Mouse (Mus musculus) erythroid progenitor cell, adult 5-6 weeks (primary cell): Measurements from ENCODE around the gene Plk2. TPM values are rescaled to one million over a fixed set of nuclear protein-coding genes. Genes with fewer than 3 reads are reported as not detected.

Experiments used
- ATAC-seq: replicated peaks from 2 replicates; pipeline ENCODE4 v1.8.0; 2016; ENCODE audit warnings: moderate number of reproducible peaks, mild to moderate bottlenecking, moderate TSS enrichment, inconsistent platforms; ENCODE audit not compliant: poor library complexity, low FRiP score, severe bottlenecking
- total RNA-seq, 2 experiments: library from RNA; stranded (forward) in 1 of 2; stranded (reverse) in 1 of 2; fragments of 150-400 nt in 1 of 2; fragments of 186-747, 209-891 nt in 1 of 2; gene quantifications; 2 replicates each; pipeline versions ENCODE4 v1.2.3 to v1.2.4; 2015 to 2017; ENCODE audit warnings: low replicate concordance in 2 of 2

Gene Plk2
- total RNA-seq (2015; ENCODE audit: low replicate concordance) (1.4 and 2.9 TPM in 2 replicates), total RNA-seq (2017; ENCODE audit: low replicate concordance) (1.8 and 3.2 TPM in 2 replicates)

GRCm38 (mm10) chr13:110394291-110395178 is at the start of gene Plk2:
Gene Plk2, plus strand, starts transcription at chr13:110395046.
- ATAC-seq, result peak; percentile 80

- ATAC-seq, result no peak
Measured at GRCm38 (mm10) chr13:110346707-110347106, 48.1 kb upstream of the Plk2 start.

- no peak for ATAC-seq
Measured at GRCm38 (mm10) chr13:110351051-110351450, 43.8 kb upstream of the Plk2 start.

GRCm38 (mm10) chr13:110356941-110357340 is 37.9 kb upstream of the Plk2 start, which contains the start of gene Gapt:
Gene Gapt, minus strand, starts transcription at chr13:110357199.
- no peak for ATAC-seq

- ATAC-seq, result no peak
Measured at GRCm38 (mm10) chr13:110363722-110364121, 31.1 kb upstream of the Plk2 start.

GRCm38 (mm10) chr13:110366477-110366876 is 28.4 kb upstream of the Plk2 start:
- ATAC-seq, result peak; percentile 77

- peak; percentile 30 for ATAC-seq
Measured at GRCm38 (mm10) chr13:110367961-110368555, 26.8 kb upstream of the Plk2 start.

- peak; percentile 82 for ATAC-seq
Measured at GRCm38 (mm10) chr13:110368556-110369040, 26.2 kb upstream of the Plk2 start.

GRCm38 (mm10) chr13:110369673-110370072 is 25.2 kb upstream of the Plk2 start:
- no peak for ATAC-seq

GRCm38 (mm10) chr13:110382447-110382901 is 12.4 kb upstream of the Plk2 start:
- peak; percentile 67 for ATAC-seq

- no peak for ATAC-seq
Measured at GRCm38 (mm10) chr13:110384514-110384913, 10.3 kb upstream of the Plk2 start.

GRCm38 (mm10) chr13:110392210-110392609 is 2.6 kb upstream of the Plk2 start:
- no peak for ATAC-seq

GRCm38 (mm10) chr13:110392631-110393030 is 2.2 kb upstream of the Plk2 start:
- no peak for ATAC-seq

GRCm38 (mm10) chr13:110395179-110395794 is 441 bp downstream of the Plk2 start:
- ATAC-seq, result peak; percentile 39

- ATAC-seq, result no peak
Measured at GRCm38 (mm10) chr13:110395916-110396685, 1.3 kb downstream of the Plk2 start.

GRCm38 (mm10) chr13:110397750-110398149 is 2.9 kb downstream of the Plk2 start:
- no peak for ATAC-seq

GRCm38 (mm10) chr13:110398513-110399270 is 3.8 kb downstream of the Plk2 start:
- no peak for ATAC-seq

- ATAC-seq, result no peak
Measured at GRCm38 (mm10) chr13:110401443-110401842, 6.6 kb downstream of the Plk2 start.

GRCm38 (mm10) chr13:110401877-110402276 is 7.0 kb downstream of the Plk2 start:
- no peak for ATAC-seq
